Mouse (Mus musculus) megakaryocyte, adult 5-6 weeks (primary cell): Measurements from ENCODE around the gene Ints3. TPM values are rescaled to one million over a fixed set of nuclear protein-coding genes. Genes with fewer than 3 reads are reported as not detected.
A peak's percentile ranks its signal among the peaks of the same experiment; 100 is the strongest.

ENCODE experiments used
- ATAC-seq: 2 replicates; pipeline ENCODE4 v1.8.0; 2016; ENCODE audit warnings: mild to moderate bottlenecking, inconsistent platforms; ENCODE audit not compliant: poor library complexity, severe bottlenecking
- total RNA-seq, 2 experiments: library from RNA; stranded (forward) in 1 of 2; stranded (reverse) in 1 of 2; fragments of 153-499, 151-499 nt in 1 of 2; fragments of 221-1000, 200-1000 nt in 1 of 2; gene quantifications; 2 replicates each; pipeline versions ENCODE4 v1.2.3 to v1.2.4; 2015 to 2017

Ints3 gene
- total RNA-seq, 2 experiments from 2014 or later = 14.7 to 14.9 TPM

- ATAC-seq = peak; percentile 69
Observed at GRCm38 (mm10) chr3:90446389-90447122, 13.1 kb upstream of the Ints3 start.

GRCm38 (mm10) chr3:90445417-90446200 lies 12.2 kb upstream of the Ints3 start:
- ATAC-seq = no peak

GRCm38 (mm10) chr3:90443977-90444376 lies 10.6 kb upstream of the Ints3 start:
- no peak for ATAC-seq

GRCm38 (mm10) chr3:90440756-90441155 lies 7.3 kb upstream of the Ints3 start:
- no peak for ATAC-seq

- ATAC-seq = no peak
Observed at GRCm38 (mm10) chr3:90437131-90437530, 3.7 kb upstream of the Ints3 start.

GRCm38 (mm10) chr3:90434073-90434730 lies 780 bp upstream of the Ints3 start:
- no peak for ATAC-seq

- peak; percentile 44 for ATAC-seq
Observed at GRCm38 (mm10) chr3:90432811-90433219, 607 bp downstream of the Ints3 start.

- ATAC-seq = no peak
Observed at GRCm38 (mm10) chr3:90432348-90432747, 1.1 kb downstream of the Ints3 start.

- ATAC-seq = no peak
Observed at GRCm38 (mm10) chr3:90429576-90429975, 3.8 kb downstream of the Ints3 start.

GRCm38 (mm10) chr3:90428186-90428585 lies 5.2 kb downstream of the Ints3 start:
- no peak for ATAC-seq

- no peak for ATAC-seq
Observed at GRCm38 (mm10) chr3:90427574-90427973, 5.8 kb downstream of the Ints3 start.

GRCm38 (mm10) chr3:90425499-90425898 lies 7.9 kb downstream of the Ints3 start:
- no peak for ATAC-seq

- no peak for ATAC-seq
Observed at GRCm38 (mm10) chr3:90423549-90423948, 9.9 kb downstream of the Ints3 start.

GRCm38 (mm10) chr3:90420696-90421095 lies 12.7 kb downstream of the Ints3 start:
- no peak for ATAC-seq

- ATAC-seq = 0 out of 2 replicates have a peak, but pooled peaks have one; percentile 4
Observed at GRCm38 (mm10) chr3:90413011-90413396, 20.4 kb downstream of the Ints3 start.

- peak; percentile 89 for ATAC-seq
Observed at GRCm38 (mm10) chr3:90412312-90413010, 21.0 kb downstream of the Ints3 start.

- peak; percentile 54; the same call in 1 of the 2 replicates for ATAC-seq
Observed at GRCm38 (mm10) chr3:90408721-90409120, 24.7 kb downstream of the Ints3 start.

GRCm38 (mm10) chr3:90406414-90406813 lies 27.0 kb downstream of the Ints3 start:
- no peak for ATAC-seq

GRCm38 (mm10) chr3:90404609-90405008 lies 28.8 kb downstream of the Ints3 start:
- ATAC-seq = no peak

- ATAC-seq = no peak
Observed at GRCm38 (mm10) chr3:90404121-90404520, 29.3 kb downstream of the Ints3 start.

- ATAC-seq = no peak
Observed at GRCm38 (mm10) chr3:90400993-90401392, 32.4 kb downstream of the Ints3 start.
